Mouse (Mus musculus) neural tube, embryonic 14.5 days (tissue): Measurements from ENCODE around the gene Nr2f6. TPM values are rescaled to one million over a fixed set of nuclear protein-coding genes. Genes with fewer than 3 reads are reported as not detected.

Experiments
- ATAC-seq: fragments of 200-750 bp; cut with Nextera tagmentation; 2 replicates; pipeline ENCODE4 v1.8.0; 2017; ENCODE audit warnings: low read depth, mild to moderate bottlenecking, moderate TSS enrichment, moderate library complexity
- H3K27ac ChIP-seq: fragments of 300-500 bp; sonication (generic); 2 replicates; pipeline ENCODE4 v1.5.1; 2014; ENCODE audit warnings: low read depth, mild to moderate bottlenecking, control low read depth, low read length, moderate library complexity, mixed read lengths
- H3K27me3 ChIP-seq: fragments of 300-500 bp; sonication (generic); 2 replicates; pipeline ENCODE4 v1.6.1; 2014; ENCODE audit warnings: low read length; ENCODE audit not compliant: control insufficient read depth, insufficient read depth
- H3K36me3 ChIP-seq: fragments of 300-500 bp; sonication (generic); 2 replicates; pipeline ENCODE4 v1.6.1; 2014; ENCODE audit warnings: low read length, mixed read lengths; ENCODE audit not compliant: control insufficient read depth, insufficient read depth
- H3K4me1 ChIP-seq: fragments of 300-500 bp; sonication (generic); 2 replicates; pipeline ENCODE4 v1.6.1; 2014; ENCODE audit warnings: low read length; ENCODE audit not compliant: control insufficient read depth, insufficient read depth
- H3K4me2 ChIP-seq: fragments of 300-500 bp; sonication (generic); 2 replicates; pipeline ENCODE4 v1.6.1; 2014; ENCODE audit warnings: mild to moderate bottlenecking, low read depth, low read length, control low read depth
- H3K4me3 ChIP-seq: fragments of 300-500 bp; sonication (generic); 2 replicates; pipeline ENCODE4 v1.5.1; 2014; ENCODE audit warnings: low read depth, low read length, control low read depth, mixed read lengths
- H3K9ac ChIP-seq: fragments of 300-500 bp; sonication (generic); replicated peaks from 2 replicates; pipeline ENCODE4 v1.6.1; 2014; ENCODE audit warnings: low read depth, mild to moderate bottlenecking, control low read depth, low read length, mixed read lengths
- H3K9me3 ChIP-seq: fragments of 300-500 bp; sonication (generic); 2 replicates; pipeline ENCODE4 v1.6.1; 2016; ENCODE audit warnings: low read length; ENCODE audit not compliant: control insufficient read depth
- WGBS: fragments of 180-500 bp; shearing (Covaris S2); extraction: QIAGEN DNeasy Blood & Tissue Kit; methylation state at CpG from one replicate; pipeline ENCODE4 v1.1.7; 2014; 5-methylcytosine and 5-hydroxymethylcytosine counted together
- polyA plus RNA-seq: library from polyadenylated mRNA; unstranded; fragments of >200 nt; fragmentation: Nextera tagmentation; extraction: Ambion mirVana; gene quantifications from 2 replicates; pipeline ENCODE4 v1.2.1, GENCODE M21; 2014

Nr2f6 gene
- polyA plus RNA-seq, 1 experiment from 2014 or later, result 22.3 TPM

- H3K27ac ChIP-seq, result no peak overlapping the region
- 90% methylated on average over 10 of the region's 10 CpGs for WGBS
- H3K36me3 ChIP-seq, result peaks cover 10% of the 10 kb centered on the region
- H3K9me3 ChIP-seq, result no peaks in the 10 kb centered on the region
- no peaks in the 10 kb centered on the region for H3K27me3 ChIP-seq
- H3K9ac ChIP-seq, result no peak overlapping the region
- H3K4me1 ChIP-seq, result peaks cover 8% of the 10 kb centered on the region; the same call in 1 of the 2 replicates
- H3K4me3 ChIP-seq, result no peak overlapping the region
- ATAC-seq, result no peak
- no peak overlapping the region for H3K4me2 ChIP-seq
Observed at GRCm38 (mm10) chr8:71395071-71395470, 13.3 kb upstream of the Nr2f6 start.

GRCm38 (mm10) chr8:71394481-71394880 is 12.7 kb upstream of the Nr2f6 start:
- Histone ChIP-seq H3K4me1 (peaks cover 8% of the 10 kb centered on the region; the same call in 1 of the 2 replicates), H3K9ac (no peak overlapping the region), H3K27me3 (no peaks in the 10 kb centered on the region), H3K4me3 (no peak overlapping the region), H3K4me2 (no peak overlapping the region), H3K36me3 (peaks cover 5% of the 10 kb centered on the region; the same call in 1 of the 2 replicates), H3K9me3 (no peaks in the 10 kb centered on the region), H3K27ac (no peak overlapping the region)
- WGBS, result 77% methylated on average over 7 of the region's 7 CpGs
- ATAC-seq, result no peak

DNA sequence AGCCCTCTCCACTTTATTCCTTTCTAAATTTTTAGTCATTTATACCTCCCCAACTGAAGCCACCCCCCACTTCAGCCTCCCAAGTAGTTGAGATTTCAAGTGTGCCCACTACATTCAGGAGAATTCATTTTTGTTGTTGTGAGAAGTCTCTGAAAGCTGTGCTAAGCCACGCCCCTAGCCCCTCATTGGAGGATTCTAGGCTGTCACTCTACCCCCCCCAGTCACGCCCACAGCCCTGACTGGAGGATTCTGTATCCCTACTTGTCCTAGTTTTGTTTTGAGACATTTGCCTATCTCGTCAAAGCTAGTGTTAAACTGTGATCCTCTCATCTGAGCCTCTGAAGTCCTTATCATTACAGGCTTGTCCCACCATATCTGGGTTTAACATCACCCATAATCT is 11.1 kb upstream of the Nr2f6 start:
- WGBS, result 12% methylated on average over 3 of the region's 3 CpGs
- Histone ChIP-seq H3K4me2 (no peak overlapping the region), H3K27me3 (no peaks in the 10 kb centered on the region), H3K4me3 (no peak overlapping the region), H3K36me3 (no peaks in the 10 kb centered on the region), H3K27ac (no peak overlapping the region), H3K9me3 (no peaks in the 10 kb centered on the region), H3K4me1 (peaks cover 8% of the 10 kb centered on the region; the same call in 1 of the 2 replicates), H3K9ac (no peak overlapping the region)
- ATAC-seq, result no peak

- no peaks in the 10 kb centered on the region for H3K9me3 ChIP-seq
- H3K36me3 ChIP-seq, result no peaks in the 10 kb centered on the region
- H3K4me2 ChIP-seq, result no peak overlapping the region
- 78% methylated on average over 5 of the region's 5 CpGs for WGBS
- H3K27me3 ChIP-seq, result no peaks in the 10 kb centered on the region
- no peak overlapping the region for H3K27ac ChIP-seq
- H3K9ac ChIP-seq, result no peak overlapping the region
- H3K4me1 ChIP-seq, result peaks cover 3% of the 10 kb centered on the region; the same call in 1 of the 2 replicates
- H3K4me3 ChIP-seq, result no peak overlapping the region
- ATAC-seq, result no peak
Observed at GRCm38 (mm10) chr8:71392391-71392790, 10.6 kb upstream of the Nr2f6 start.

GRCm38 (mm10) chr8:71391696-71392095 is 9.9 kb upstream of the Nr2f6 start:
- H3K27me3 ChIP-seq, result no peaks in the 10 kb centered on the region
- no peaks in the 10 kb centered on the region for H3K4me1 ChIP-seq
- no peaks in the 10 kb centered on the region for H3K9me3 ChIP-seq
- no peaks in the 10 kb centered on the region for H3K36me3 ChIP-seq
- H3K27ac ChIP-seq, result no peak overlapping the region
- H3K9ac ChIP-seq, result no peak overlapping the region
- H3K4me3 ChIP-seq, result no peak overlapping the region
- 96% methylated on average over 2 of the region's 2 CpGs for WGBS
- H3K4me2 ChIP-seq, result no peak overlapping the region
- ATAC-seq, result no peak

DNA sequence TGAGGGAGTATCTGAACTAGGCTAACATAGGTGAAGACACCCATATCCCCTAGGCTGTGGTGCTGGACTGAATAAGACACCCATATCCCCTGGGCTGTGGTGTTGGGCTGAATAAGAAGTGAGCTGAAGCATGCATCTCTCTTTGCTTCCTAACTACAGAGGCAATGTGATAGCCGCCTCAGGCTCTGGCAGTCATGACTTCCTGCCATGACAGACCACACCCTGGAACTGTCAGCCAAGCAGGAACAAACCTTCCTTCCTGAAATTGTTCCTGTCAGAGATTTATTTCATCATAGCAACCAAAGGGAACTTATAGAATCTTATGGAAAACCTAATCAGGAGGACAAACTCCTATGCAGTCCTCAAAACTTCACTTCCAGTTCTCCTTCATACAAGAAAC is 6.5 kb upstream of the Nr2f6 start:
- Histone ChIP-seq H3K4me2 (no peak overlapping the region), H3K9me3 (no peaks in the 10 kb centered on the region), H3K4me1 (no peaks in the 10 kb centered on the region), H3K27ac (no peak overlapping the region), H3K4me3 (no peak overlapping the region), H3K27me3 (no peaks in the 10 kb centered on the region), H3K9ac (no peak overlapping the region), H3K36me3 (no peaks in the 10 kb centered on the region)
- WGBS, result 68% methylated on average over 1 of the region's 1 CpGs
- no peak for ATAC-seq

GRCm38 (mm10) chr8:71385212-71385835 is 3.6 kb upstream of the Nr2f6 start:
- ATAC-seq, result no peak
- no peaks in the 10 kb centered on the region for H3K36me3 ChIP-seq
- peaks cover 6% of the 10 kb centered on the region for H3K4me1 ChIP-seq
- H3K9me3 ChIP-seq, result no peaks in the 10 kb centered on the region
- H3K4me3 ChIP-seq, result no peak overlapping the region
- H3K4me2 ChIP-seq, result no peak overlapping the region
- H3K27ac ChIP-seq, result no peak overlapping the region
- 75% methylated on average over 12 of the region's 12 CpGs for WGBS
- H3K27me3 ChIP-seq, result no peaks in the 10 kb centered on the region; the same call in 1 of the 2 replicates
- no peak overlapping the region for H3K9ac ChIP-seq

- ATAC-seq, result no peak
- Histone ChIP-seq H3K27ac (no peak overlapping the region), H3K4me3 (no peak overlapping the region), H3K9ac (no peak overlapping the region), H3K36me3 (no peaks in the 10 kb centered on the region), H3K4me1 (peaks cover 20% of the 10 kb centered on the region), H3K27me3 (no peaks in the 10 kb centered on the region; the same call in 1 of the 2 replicates), H3K4me2 (no peak overlapping the region), H3K9me3 (no peaks in the 10 kb centered on the region)
- 45% methylated on average over 3 of the region's 3 CpGs for WGBS
Observed at GRCm38 (mm10) chr8:71383860-71384259, 2.1 kb upstream of the Nr2f6 start.

- H3K4me1 ChIP-seq, result peaks cover 25% of the 10 kb centered on the region
- no peak overlapping the region for H3K27ac ChIP-seq
- no peak overlapping the region for H3K9ac ChIP-seq
- 8% methylated on average over 12 of the region's 12 CpGs for WGBS
- H3K27me3 ChIP-seq, result no peaks in the 10 kb centered on the region; the same call in 1 of the 2 replicates
- ATAC-seq, result no peak
- H3K4me2 ChIP-seq, result no peak overlapping the region
- H3K9me3 ChIP-seq, result no peaks in the 10 kb centered on the region
- H3K36me3 ChIP-seq, result no peaks in the 10 kb centered on the region
- no peak overlapping the region for H3K4me3 ChIP-seq
Observed at GRCm38 (mm10) chr8:71383396-71383795, 1.6 kb upstream of the Nr2f6 start.
